Mouse (Mus musculus): ENCODE measurements around the gene Prap1. TPM values are rescaled to one million over a fixed set of nuclear protein-coding genes. Genes with fewer than 3 reads are reported as not detected.

Gene Prap1
- not detected in 2 replicates for polyA plus RNA-seq (2016; fragmentation: Nextera tagmentation; extraction: Ambion mirVana)

DNA sequence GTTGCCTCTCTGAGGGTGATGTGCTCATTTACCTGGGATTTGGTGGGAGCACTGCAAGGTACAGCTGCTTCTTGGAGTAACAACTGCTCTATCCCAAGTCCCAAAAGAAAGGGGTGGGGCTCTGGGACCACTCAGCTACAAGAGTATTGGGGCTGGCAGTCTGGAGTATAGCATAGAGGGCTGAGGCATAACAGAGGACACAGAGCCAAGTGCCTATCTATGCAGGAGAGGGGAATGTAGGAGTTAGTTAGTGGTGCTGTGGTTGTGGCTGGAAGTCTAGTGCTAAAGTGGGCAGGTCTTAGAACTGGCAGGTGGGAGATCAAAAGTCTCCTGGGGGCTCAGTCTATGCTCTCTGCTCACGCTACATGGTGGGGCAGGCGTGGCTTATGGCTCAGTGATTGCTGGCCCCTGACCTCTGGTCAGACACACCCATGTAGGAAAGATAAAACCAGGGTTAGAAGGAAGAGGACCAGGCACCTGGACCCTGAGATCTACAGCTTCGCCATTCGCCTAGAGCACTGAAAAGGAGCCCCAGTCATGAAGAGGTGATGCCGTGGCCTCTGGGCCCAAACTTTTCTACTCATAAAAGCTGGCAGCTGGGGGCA, at the start of gene Prap1:
TSS of gene Prap1 (plus strand) at position 472 of the 605 bp plus-strand sequence.
- H3K9me3 ChIP-seq = no peaks in the 10 kb centered on the region
- H3K27me3 ChIP-seq = no peaks in the 10 kb centered on the region; the same call in 1 of the 2 replicates
- WGBS = 68% methylated on average over 5 of the region's 5 CpGs
- 0 out of 2 replicates have a peak, but pooled peaks cover 4% of the 10 kb centered on the region for H3K4me1 ChIP-seq
- no peak within 1 kb of the TSS for H3K4me2 ChIP-seq (replicated peaks)
- no peak within 1 kb of the TSS for H3K4me3 ChIP-seq
- H3K27ac ChIP-seq = no peak within 1 kb of the TSS
- H3K9ac ChIP-seq = no peak within 1 kb of the TSS
- no peak; the same call in 1 of the 2 replicates for ATAC-seq (ENCODE audit: insufficient number of reproducible peaks, insufficient read depth, low FRiP score, low TSS enrichment)
- no peaks in the 10 kb centered on the region for H3K36me3 ChIP-seq

DNA sequence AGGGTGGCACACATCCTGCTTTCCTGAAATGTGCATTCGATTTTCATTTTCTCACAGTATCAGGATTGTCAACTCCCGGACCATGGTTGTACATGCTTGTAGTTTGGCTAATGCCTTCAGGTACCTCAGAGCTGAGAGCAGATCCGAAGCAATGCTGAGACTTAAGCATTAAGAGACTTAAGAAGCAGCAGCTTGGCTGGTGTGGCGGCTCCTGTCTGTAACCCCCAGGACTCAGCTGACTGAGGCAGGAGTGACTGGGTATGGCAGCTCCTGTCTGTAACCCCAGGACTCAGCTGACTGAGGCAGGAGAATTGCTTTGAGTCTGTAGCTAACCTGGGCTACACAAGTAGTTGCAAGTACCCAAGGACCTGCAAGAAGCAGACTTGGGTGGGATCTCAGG, 47.6 kb upstream of the Prap1 start:
- Histone ChIP-seq H3K36me3 (peaks cover 6% of the 10 kb centered on the region; the same call in 1 of the 2 replicates), H3K9ac (no peak overlapping the region), H3K9me3 (no peaks in the 10 kb centered on the region), H3K27me3 (peaks cover 64% of the 10 kb centered on the region), H3K4me2 (replicated peaks) (no peak overlapping the region), H3K4me1 (peaks cover 17% of the 10 kb centered on the region), H3K4me3 (no peak overlapping the region), H3K27ac (no peak overlapping the region)
- no peak for ATAC-seq (ENCODE audit: insufficient number of reproducible peaks, insufficient read depth, low FRiP score, low TSS enrichment)
- 78% methylated on average over 4 of the region's 4 CpGs for WGBS

DNA sequence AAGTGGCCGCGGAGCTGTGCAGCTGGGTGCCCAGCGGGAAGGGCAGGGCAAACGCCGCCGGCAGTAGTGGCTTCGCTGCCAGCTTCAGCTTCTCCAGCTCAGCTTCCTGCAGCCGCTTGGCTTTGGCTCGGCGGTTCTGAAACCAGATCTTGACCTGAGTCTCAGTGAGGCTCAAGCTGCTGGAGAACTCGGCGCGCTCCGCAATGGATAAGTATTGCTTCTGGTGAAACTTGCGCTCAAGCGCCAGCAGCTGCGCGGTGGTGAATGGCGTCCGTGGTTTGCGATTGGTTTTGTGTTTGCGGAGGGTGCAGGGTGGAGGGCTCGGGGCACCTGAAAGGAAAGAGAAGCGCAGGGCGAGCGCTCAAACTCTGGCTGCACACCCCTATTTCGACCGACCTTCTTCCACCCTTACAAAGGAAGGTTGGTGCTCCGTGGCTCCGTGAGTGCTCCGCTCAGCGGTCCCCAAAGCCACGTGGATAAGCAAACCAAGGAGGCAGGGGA, 45.3 kb upstream of the Prap1 start:
- no peaks in the 10 kb centered on the region for H3K9me3 ChIP-seq
- peaks cover 17% of the 10 kb centered on the region for H3K4me1 ChIP-seq
- no peaks in the 10 kb centered on the region for H3K36me3 ChIP-seq
- no peak for ATAC-seq (ENCODE audit: insufficient number of reproducible peaks, insufficient read depth, low FRiP score, low TSS enrichment)
- 1% methylated on average over 33 of the region's 33 CpGs for WGBS
- peak overlapping the region; percentile 53 for H3K4me2 ChIP-seq (replicated peaks)
- no peak overlapping the region for H3K27ac ChIP-seq
- H3K27me3 ChIP-seq = peaks cover 83% of the 10 kb centered on the region
- peak overlapping the region; percentile 34 for H3K4me3 ChIP-seq
- peak overlapping the region; percentile 16; the same call in 1 of the 2 replicates for H3K9ac ChIP-seq

DNA sequence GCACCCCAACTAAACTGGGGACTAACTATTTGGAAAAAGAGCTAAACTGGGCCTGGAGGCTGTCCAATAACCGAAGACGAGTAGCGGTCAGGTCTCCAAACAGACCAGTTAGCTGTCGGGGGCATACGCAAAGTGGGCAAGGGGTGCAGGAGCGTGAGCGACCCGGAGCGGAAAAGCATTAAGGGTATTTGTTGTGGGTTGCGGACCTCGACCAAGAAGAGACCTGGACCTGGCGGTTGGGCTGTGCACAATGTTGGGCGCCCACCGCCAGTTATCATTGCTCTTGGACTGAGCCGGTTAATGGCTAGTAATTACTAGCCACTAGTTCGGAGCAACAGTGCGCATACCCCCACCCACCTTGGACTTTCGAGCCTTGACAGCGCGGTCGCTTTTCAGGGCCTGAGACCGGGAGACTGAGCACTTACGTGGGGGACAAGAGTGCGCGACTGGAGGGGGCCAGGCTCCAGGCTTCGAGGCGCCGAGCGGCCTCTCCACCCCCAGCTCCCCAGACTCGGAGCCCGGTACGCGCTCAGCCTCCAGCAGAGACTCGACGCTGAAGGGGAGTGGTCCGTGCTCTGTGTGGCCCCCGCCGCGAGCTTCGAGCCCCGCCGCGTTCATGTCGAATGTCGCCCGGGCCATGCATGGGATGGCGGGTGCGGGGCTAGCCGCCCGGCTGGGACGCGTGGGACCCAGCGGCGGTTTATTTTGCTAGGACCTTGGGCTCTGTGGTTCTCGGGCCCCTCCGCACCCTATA, 44.7 kb upstream of the Prap1 start, which contains the start of gene Msx3:
TSS of gene Msx3 (minus strand) at position 729 of the 754 bp plus-strand sequence.
- H3K27ac ChIP-seq = no peak within 1 kb of the TSS
- no peaks in the 10 kb centered on the region for H3K36me3 ChIP-seq
- H3K9me3 ChIP-seq = no peaks in the 10 kb centered on the region
- peak within 1 kb of the TSS; percentile 53 for H3K4me2 ChIP-seq (replicated peaks)
- 0 out of 2 replicates have a peak within 1 kb of the TSS, but pooled peaks have one; percentile 16 for H3K9ac ChIP-seq
- WGBS = under 1% methylated on average over 56 of the region's 56 CpGs
- H3K4me3 ChIP-seq = peak within 1 kb of the TSS; percentile 34
- peaks cover 83% of the 10 kb centered on the region for H3K27me3 ChIP-seq
- H3K4me1 ChIP-seq = peaks cover 17% of the 10 kb centered on the region
- ATAC-seq (ENCODE audit: insufficient number of reproducible peaks, insufficient read depth, low FRiP score, low TSS enrichment) = no peak

DNA sequence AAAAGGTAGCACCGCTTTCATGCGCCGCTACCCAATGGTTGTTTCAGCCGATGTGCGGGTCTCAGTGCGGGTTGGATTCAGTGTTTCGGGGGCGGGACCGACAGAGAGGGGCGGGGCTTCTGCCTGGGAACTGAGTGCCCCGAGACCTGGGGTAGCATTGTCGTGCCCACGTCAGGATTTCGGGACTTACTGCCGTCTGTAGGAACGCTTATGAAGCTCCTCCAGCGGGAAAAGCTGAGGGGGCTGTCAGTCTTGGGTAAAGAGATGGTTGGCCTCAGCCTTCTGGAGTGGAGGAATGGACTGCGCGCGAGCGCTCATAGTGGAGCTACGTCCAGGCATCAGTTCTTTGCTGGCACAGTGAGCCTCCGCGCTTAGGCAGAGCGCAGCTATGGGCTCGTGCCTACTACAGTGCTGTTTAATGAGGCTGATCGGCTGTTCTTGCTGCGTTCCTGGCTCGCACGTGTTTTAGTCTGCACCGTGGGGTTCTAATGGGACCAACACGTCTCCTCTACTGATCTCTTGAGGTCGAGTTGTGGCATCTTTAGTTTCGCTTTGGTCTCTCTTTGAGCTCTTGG, 44.0 kb upstream of the Prap1 start:
- peaks cover 83% of the 10 kb centered on the region for H3K27me3 ChIP-seq
- H3K9ac ChIP-seq = no peak overlapping the region
- H3K27ac ChIP-seq = no peak overlapping the region
- peak; percentile 53 for ATAC-seq (ENCODE audit: insufficient number of reproducible peaks, insufficient read depth, low FRiP score, low TSS enrichment)
- peak overlapping the region; percentile 53 for H3K4me2 ChIP-seq (replicated peaks)
- H3K36me3 ChIP-seq = no peaks in the 10 kb centered on the region
- no peaks in the 10 kb centered on the region for H3K9me3 ChIP-seq
- H3K4me3 ChIP-seq = peak overlapping the region; percentile 34
- peaks cover 17% of the 10 kb centered on the region for H3K4me1 ChIP-seq
- under 1% methylated on average over 34 of the region's 34 CpGs for WGBS

DNA sequence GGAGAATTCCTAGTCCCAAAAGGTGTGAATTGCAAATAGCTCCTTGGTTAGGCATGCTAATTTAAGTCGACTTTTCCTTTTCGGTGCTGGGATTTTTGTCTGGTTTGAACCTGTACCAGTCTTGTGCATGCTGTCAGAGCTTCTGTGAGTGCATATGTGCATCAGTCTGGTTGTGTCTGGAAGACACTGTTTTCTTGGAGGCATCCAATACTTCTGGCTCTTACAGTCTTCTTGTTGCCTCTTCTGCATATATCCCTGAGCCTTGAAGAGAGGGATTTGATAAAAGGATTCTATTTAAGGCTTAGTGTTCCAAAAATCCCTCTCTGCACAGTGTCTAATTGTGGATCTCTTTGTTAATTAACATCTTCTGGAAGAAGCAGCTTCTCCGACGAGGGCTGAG, 39.1 kb upstream of the Prap1 start:
- Histone ChIP-seq H3K36me3 (no peaks in the 10 kb centered on the region), H3K27me3 (peaks cover 73% of the 10 kb centered on the region), H3K4me1 (peaks cover under 1% of the 10 kb centered on the region; the same call in 1 of the 2 replicates), H3K9ac (no peak overlapping the region), H3K4me2 (replicated peaks) (no peak overlapping the region), H3K27ac (no peak overlapping the region), H3K9me3 (no peaks in the 10 kb centered on the region), H3K4me3 (no peak overlapping the region)
- ATAC-seq (ENCODE audit: insufficient number of reproducible peaks, insufficient read depth, low FRiP score, low TSS enrichment) = no peak
- WGBS = 80% methylated on average over 4 of the region's 4 CpGs

DNA sequence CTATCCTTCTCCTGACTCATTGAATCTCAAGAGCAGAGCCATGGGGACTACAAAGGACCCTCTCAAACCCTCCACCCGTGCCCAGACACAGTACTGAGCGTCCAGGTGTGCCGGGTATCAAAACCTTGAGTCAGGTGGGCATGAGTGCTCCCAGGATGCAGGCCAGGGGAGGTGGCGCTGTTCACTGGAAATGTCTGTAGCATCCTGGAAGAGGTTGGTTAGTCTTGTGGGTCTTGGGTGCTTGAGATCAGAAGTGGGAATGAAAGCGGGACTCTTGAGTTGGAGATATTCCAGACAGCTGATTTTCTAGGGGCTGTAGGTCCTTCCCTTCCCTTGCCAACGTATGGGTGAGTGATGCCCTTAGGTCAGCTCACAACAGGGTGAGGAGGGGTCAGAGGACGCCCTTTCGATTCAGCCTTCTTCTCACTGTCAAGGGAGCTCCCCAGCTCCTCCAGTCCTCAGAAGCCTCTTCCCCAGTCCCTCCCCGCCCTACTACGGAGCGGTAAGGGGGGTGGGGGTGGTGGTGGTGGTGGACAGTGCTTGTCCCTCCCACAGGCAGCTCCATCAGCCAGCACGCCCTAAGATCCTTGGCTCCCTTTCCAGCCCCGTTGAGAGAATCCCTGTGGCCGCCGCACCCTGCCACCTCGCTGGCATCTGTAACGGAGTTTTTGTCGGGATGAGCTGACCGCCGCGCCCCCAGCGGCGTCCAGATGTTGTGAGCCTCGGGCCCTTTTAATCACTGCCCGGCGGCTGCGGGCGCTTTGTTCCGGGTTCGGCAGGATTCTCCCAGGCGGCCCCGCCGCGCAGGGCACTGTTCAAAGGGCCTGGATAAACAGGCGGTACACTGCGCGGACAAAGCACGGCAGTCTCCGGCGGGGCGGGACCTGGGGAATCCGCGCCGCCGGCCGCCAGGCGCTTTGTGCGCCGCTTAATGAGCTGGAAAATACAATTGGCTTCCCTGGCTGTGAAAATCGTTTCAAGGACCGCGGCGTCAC, 35.5 kb upstream of the Prap1 start:
- no peaks in the 10 kb centered on the region for H3K36me3 ChIP-seq
- WGBS = 3% methylated on average over 53 of the region's 53 CpGs
- peak overlapping the region; percentile 93 for H3K4me2 ChIP-seq (replicated peaks)
- peak overlapping the region; percentile 60 for H3K27ac ChIP-seq
- peak overlapping the region; percentile 47 for H3K4me3 ChIP-seq
- H3K9me3 ChIP-seq = no peaks in the 10 kb centered on the region
- peak overlapping the region; percentile 65 for H3K9ac ChIP-seq
- no peak for ATAC-seq (ENCODE audit: insufficient number of reproducible peaks, insufficient read depth, low FRiP score, low TSS enrichment)
- H3K4me1 ChIP-seq = no peaks in the 10 kb centered on the region
- peaks cover 78% of the 10 kb centered on the region for H3K27me3 ChIP-seq

DNA sequence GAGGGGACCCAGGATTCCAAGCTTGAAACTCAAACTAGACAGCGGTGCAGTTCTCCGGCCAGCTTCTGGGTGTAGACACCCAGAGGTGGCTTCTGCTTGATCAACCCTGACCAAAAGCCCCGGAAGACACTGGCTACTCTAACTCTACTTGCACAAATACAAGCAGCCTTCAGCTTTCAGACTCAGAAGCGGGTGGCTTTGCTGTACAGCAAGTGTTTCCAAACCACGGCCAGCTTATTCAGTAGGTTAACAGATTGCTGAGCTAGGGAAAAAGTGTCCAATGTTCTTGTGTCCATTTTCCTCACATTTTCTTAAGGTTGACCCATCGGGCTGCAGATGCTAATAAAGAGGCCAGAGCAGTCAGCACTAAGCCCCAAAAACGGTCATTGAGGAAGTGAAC, 34.7 kb upstream of the Prap1 start:
- WGBS = 21% methylated on average over 7 of the region's 7 CpGs
- H3K9ac ChIP-seq = peak overlapping the region; percentile 65; the same call in 1 of the 2 replicates
- no peaks in the 10 kb centered on the region for H3K36me3 ChIP-seq
- H3K4me2 ChIP-seq (replicated peaks) = peak overlapping the region; percentile 93
- no peaks in the 10 kb centered on the region for H3K4me1 ChIP-seq
- H3K27me3 ChIP-seq = peaks cover 80% of the 10 kb centered on the region
- no peak for ATAC-seq (ENCODE audit: insufficient number of reproducible peaks, insufficient read depth, low FRiP score, low TSS enrichment)
- peak overlapping the region; percentile 47 for H3K4me3 ChIP-seq
- no peak overlapping the region for H3K27ac ChIP-seq
- H3K9me3 ChIP-seq = no peaks in the 10 kb centered on the region

DNA sequence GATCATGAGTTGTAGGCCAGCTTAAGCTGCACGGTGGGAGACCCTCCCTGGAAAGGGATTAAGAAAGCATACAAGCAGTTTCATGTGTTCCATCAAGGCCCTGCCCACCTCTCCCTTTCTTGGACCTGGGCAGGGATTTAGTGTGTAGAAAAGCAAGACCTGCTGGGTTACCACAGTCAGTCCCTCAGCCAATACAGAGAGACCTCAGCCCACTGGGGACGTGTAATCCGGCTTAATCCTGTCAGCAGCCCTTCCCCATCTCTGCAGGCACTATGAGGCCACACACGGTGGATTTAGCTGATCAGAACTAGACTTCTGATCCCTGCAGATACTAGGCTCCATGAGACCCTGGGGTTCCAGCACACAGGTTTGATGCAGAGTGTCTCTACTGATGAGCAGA, 33.6 kb upstream of the Prap1 start:
- Histone ChIP-seq H3K9ac (no peak overlapping the region), H3K27ac (no peak overlapping the region), H3K4me1 (no peaks in the 10 kb centered on the region), H3K4me2 (replicated peaks) (no peak overlapping the region), H3K4me3 (no peak overlapping the region), H3K36me3 (no peaks in the 10 kb centered on the region), H3K9me3 (no peaks in the 10 kb centered on the region), H3K27me3 (peaks cover 82% of the 10 kb centered on the region)
- no peak for ATAC-seq (ENCODE audit: insufficient number of reproducible peaks, insufficient read depth, low FRiP score, low TSS enrichment)
- 20% methylated on average over 4 of the region's 4 CpGs for WGBS

DNA sequence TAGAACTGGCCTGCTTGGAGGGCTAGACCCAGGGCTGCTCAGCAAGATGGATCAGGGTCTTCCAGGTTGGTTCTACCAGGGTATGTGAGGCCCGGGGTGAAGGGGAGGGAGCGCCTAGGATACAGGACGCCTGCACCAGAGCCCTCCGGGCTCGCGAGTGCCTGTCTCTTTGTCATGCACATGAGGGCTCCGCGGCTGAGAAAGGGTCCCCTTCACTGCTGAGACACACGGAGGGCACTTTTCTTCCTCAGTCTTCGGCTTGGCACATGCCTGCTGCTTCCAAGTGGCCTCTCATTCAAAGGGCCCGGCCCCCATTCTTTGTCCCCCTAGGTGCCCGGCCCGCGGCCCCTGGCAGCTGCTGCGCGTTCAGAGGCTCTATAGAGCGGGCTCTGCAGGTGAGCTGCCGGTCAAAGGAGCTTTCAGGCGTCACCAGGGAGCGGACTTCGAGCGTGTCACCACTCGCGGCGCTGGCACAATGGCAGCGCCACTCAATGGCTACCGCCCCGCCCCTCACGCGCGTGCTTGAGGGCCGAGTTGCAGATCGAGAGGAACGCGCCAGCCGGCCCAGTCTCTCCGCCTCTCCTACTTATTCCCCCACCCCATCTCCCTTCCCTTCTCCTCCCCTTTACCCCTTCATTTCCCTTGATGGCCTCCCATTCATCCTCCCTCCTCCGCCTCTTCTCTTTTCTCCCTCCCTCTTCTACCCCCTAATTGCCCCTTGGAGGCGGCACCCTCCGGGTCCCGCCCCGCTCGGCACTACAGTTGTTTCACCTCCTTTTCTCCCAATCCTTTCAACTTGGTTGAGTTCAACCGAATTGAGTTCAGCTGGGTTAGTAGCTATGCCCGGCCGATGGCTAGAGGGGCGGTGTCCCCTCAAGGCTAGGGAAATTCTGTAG, 32.0 kb upstream of the Prap1 start:
- WGBS = under 1% methylated on average over 47 of the region's 47 CpGs
- ATAC-seq (ENCODE audit: insufficient number of reproducible peaks, insufficient read depth, low FRiP score, low TSS enrichment) = peak; percentile 48; the same call in 1 of the 2 replicates
- no peaks in the 10 kb centered on the region for H3K4me1 ChIP-seq
- no peak overlapping the region for H3K27ac ChIP-seq
- H3K36me3 ChIP-seq = no peaks in the 10 kb centered on the region
- peaks cover 83% of the 10 kb centered on the region for H3K27me3 ChIP-seq
- no peaks in the 10 kb centered on the region for H3K9me3 ChIP-seq
- peak overlapping the region; percentile 83 for H3K4me2 ChIP-seq (replicated peaks)
- H3K9ac ChIP-seq = peak overlapping the region; percentile 47; the same call in 1 of the 2 replicates
- peak overlapping the region; percentile 39 for H3K4me3 ChIP-seq
